Mouse (Mus musculus) ES-E14 (cell line): ENCODE data around the gene Cbfa2t3. TPM values are rescaled to one million over a fixed set of nuclear protein-coding genes. Genes with fewer than 3 reads are reported as not detected.

Experiments
- DNase-seq: peaks from one replicate; pipeline ENCODE4 v3.0.0-alpha.2; 2013; ENCODE audit warnings: low read depth, low spot score
- H3K27ac ChIP-seq: 2 replicates; pipeline ENCODE4 v1.5.1; 2012; ENCODE audit warnings: low read depth, mild to moderate bottlenecking, low read length, moderate library complexity, mixed read lengths; ENCODE audit not compliant: poor library complexity, insufficient read depth, severe bottlenecking
- H3K36me3 ChIP-seq: 2 replicates; pipeline ENCODE4 v1.6.1; 2012; ENCODE audit warnings: mild to moderate bottlenecking, low read length, moderate library complexity, mixed read lengths; ENCODE audit not compliant: control insufficient read depth, poor library complexity, insufficient read depth, severe bottlenecking
- H3K4me1 ChIP-seq, 2 experiments: fragments of 150-350 bp in 1 of 2; sonication (generic) in 1 of 2; 2 replicates each; pipeline ENCODE4 v1.6.1; 2012; ENCODE audit warnings: low read length in 2 of 2, mild to moderate bottlenecking in 1 of 2, mixed read lengths in 1 of 2; ENCODE audit not compliant: control insufficient read depth in 2 of 2, insufficient read depth in 2 of 2, poor library complexity in 1 of 2
- H3K4me3 ChIP-seq, 2 experiments: fragments of 150-350 bp in 1 of 2; sonication (generic) in 1 of 2; 2 replicates each; pipeline ENCODE4 v1.5.1; 2012; ENCODE audit warnings: low read length in 2 of 2, low read depth in 1 of 2, mild to moderate bottlenecking in 1 of 2, mixed read lengths in 1 of 2; ENCODE audit not compliant: insufficient read depth in 1 of 2, poor library complexity in 1 of 2, severe bottlenecking in 1 of 2
- H3K9ac ChIP-seq: 2 replicates; pipeline ENCODE4 v1.6.1; 2012; ENCODE audit warnings: low read depth, mild to moderate bottlenecking, low read length, mixed read lengths; ENCODE audit not compliant: poor library complexity, insufficient read depth, severe bottlenecking
- H3K9me3 ChIP-seq: fragments of 150-350 bp; sonication (generic); 2 replicates; pipeline ENCODE4 v1.6.1; 2012; ENCODE audit warnings: low read depth, mild to moderate bottlenecking, low read length; ENCODE audit not compliant: control insufficient read depth, insufficient read depth
- CHD2 ChIP-seq: IDR thresholded peaks from 2 replicates; pipeline ENCODE4 v1.6.1; 2014; ENCODE audit warnings: mild to moderate bottlenecking, low read depth, low read length, inconsistent platforms
- HCFC1 ChIP-seq: IDR thresholded peaks from 2 replicates; pipeline ENCODE4 v1.6.1; 2012; ENCODE audit warnings: low read length, inconsistent platforms, borderline replicate concordance; ENCODE audit not compliant: insufficient read depth
- MAFK ChIP-seq: IDR thresholded peaks from 2 replicates; pipeline ENCODE4 v1.6.1; 2014; ENCODE audit warnings: mild to moderate bottlenecking, low read depth, low read length, inconsistent platforms; ENCODE audit not compliant: insufficient read depth
- ZC3H11A ChIP-seq: IDR thresholded peaks from 2 replicates; pipeline ENCODE4 v1.6.1; 2012; ENCODE audit warnings: low read depth, mild to moderate bottlenecking, inconsistent platforms, low read length, borderline replicate concordance
- ZNF384 ChIP-seq: IDR thresholded peaks from 2 replicates; pipeline ENCODE4 v1.6.1; 2012; ENCODE audit warnings: low read depth, low read length, inconsistent platforms
- in situ Hi-C, 2 experiments: fragments of 600-800 bp; cut with MboI; formaldehyde crosslinking; loops; one replicate each; pipeline ENCODE4 v1.15.1; 2025; ENCODE audit warnings: low sequenced_read_pairs in 2 of 2, inconsistent platforms in 1 of 2; ENCODE audit not compliant: unreplicated experiment in 2 of 2
- total RNA-seq: library from RNA; depleted of rRNA; stranded (reverse); fragments of 300-350 nt; gene quantifications from 2 replicates; pipeline ENCODE4 v1.2.3, GENCODE M21; 2012

The Cbfa2t3 gene
- total RNA-seq, 1 experiment: 0.36 TPM

- in situ Hi-C loops: no loop called here
- no peak overlapping the region for H3K27ac ChIP-seq
Observed at GRCm38 (mm10) chr8:122644175-122644954, 54.5 kb downstream of the Cbfa2t3 start.

DNA sequence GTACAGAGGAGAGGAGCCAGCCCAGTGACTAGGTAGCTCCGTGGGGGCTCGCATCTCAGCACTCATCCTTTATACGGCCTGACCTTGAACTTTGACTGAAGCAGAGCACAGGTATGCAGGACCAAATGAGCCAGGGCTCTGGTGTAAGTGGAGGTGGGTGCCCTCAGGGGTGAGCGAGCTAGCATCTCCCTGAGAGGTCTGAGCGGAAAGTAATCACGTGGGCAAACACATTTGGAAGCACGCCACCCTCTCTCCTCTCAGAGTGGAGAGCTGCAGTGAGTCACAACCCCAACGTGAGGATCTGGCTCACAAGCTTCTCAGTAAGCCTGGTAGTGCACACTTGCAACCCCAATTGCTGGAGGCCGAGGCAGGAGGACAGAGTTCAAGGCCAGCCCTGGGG, 56.8 kb downstream of the Cbfa2t3 start:
- no peak for TF ChIP-seq ZNF384
- no peak for TF ChIP-seq ZC3H11A
- TF ChIP-seq CHD2: no peak
- TF ChIP-seq HCFC1: no peak
- TF ChIP-seq MAFK: no peak
- H3K4me3 ChIP-seq: no peak overlapping the region
- in situ Hi-C loops: no loop called here
- H3K27ac ChIP-seq: no peak overlapping the region
- H3K4me1 ChIP-seq: peaks cover 0 to 11% of the 10 kb centered on the region in 2 experiments; a peak in 2 of 4 replicates
- DNase-seq: no peak
- no peaks in the 10 kb centered on the region for H3K9me3 ChIP-seq
- H3K36me3 ChIP-seq: no peaks in the 10 kb centered on the region
- no peak overlapping the region for H3K9ac ChIP-seq

More at GRCm38 (mm10) chr8:122644175-122644954, 54.5 kb downstream of the Cbfa2t3 start:
- DNase-seq: no peak
- Histone ChIP-seq H3K4me1 (peaks cover 0 to 7% of the 10 kb centered on the region in 2 experiments; a peak in 2 of 4 replicates), H3K9me3 (no peaks in the 10 kb centered on the region), H3K9ac (no peak overlapping the region), H3K36me3 (no peaks in the 10 kb centered on the region), H3K4me3 (no peak overlapping the region)
- TF ChIP-seq HCFC1 (no peak), CHD2 (no peak), ZC3H11A (no peak), ZNF384 (no peak), MAFK (no peak)

DNA sequence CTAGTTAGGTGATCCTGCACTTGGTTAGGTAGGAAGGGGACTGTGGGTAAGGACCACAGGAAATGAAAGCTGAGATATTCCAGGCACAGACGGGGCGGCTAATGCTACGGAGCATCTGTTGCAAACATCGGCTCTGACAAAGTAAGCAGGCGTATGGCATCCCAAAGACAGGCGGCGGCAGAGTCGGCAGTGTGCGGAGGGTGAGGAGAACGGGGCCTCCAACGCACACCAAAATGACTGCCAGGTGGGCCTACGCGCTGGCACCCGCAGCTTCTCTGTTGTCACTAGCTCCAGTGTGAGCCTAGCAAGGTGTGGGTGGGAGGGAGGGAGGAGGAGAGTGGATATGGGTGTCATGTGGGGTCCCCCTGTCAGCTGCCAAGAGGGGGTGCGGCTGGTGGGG, 57.5 kb downstream of the Cbfa2t3 start:
- TF ChIP-seq CHD2 (no peak), MAFK (no peak), HCFC1 (no peak), ZNF384 (no peak), ZC3H11A (no peak)
- Histone ChIP-seq H3K9ac (no peak overlapping the region), H3K9me3 (no peaks in the 10 kb centered on the region), H3K4me3 (no peak overlapping the region), H3K4me1 (peaks cover 0 to 13% of the 10 kb centered on the region in 2 experiments; a peak in 2 of 4 replicates), H3K36me3 (no peaks in the 10 kb centered on the region), H3K27ac (no peak overlapping the region)
- in situ Hi-C loops: no loop called here
- DNase-seq: no peak

DNA sequence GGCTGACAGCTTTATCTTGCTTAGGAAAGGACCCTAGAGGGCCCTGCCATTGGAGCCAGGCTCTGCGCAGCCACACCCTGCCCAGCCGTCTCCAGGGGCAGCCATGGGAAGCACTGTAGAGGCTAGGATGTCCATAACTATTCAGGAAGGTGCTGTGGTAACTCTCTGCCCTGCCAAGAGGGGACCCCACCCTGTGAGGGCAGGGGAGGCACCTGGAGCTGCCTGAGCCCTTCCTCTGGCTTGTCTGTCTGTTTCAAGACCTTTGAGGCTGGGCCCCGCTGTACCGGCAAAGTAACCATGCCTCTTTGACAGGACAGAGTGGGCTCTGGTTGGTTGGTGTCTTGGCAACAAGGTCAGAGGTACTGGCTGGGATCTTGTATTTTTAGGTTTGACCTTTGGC, 58.1 kb downstream of the Cbfa2t3 start:
- H3K27ac ChIP-seq: no peak overlapping the region
- TF ChIP-seq ZNF384: no peak
- TF ChIP-seq ZC3H11A: no peak
- TF ChIP-seq CHD2: no peak
- TF ChIP-seq HCFC1: no peak
- no peak for TF ChIP-seq MAFK
- H3K36me3 ChIP-seq: no peaks in the 10 kb centered on the region
- peaks cover 0 to 13% of the 10 kb centered on the region in 2 experiments; a peak in 2 of 4 replicates for H3K4me1 ChIP-seq
- in situ Hi-C loops: no loop called here
- H3K4me3 ChIP-seq: no peak overlapping the region
- H3K9ac ChIP-seq: no peak overlapping the region
- no peaks in the 10 kb centered on the region for H3K9me3 ChIP-seq
- DNase-seq: no peak
